Mouse (Mus musculus) frontal cortex, postnatal 14 days (tissue): Measurements from ENCODE around the gene Ints3.

Experiments used
- DNase-seq, 2 experiments: peaks; one replicate each; pipeline ENCODE4 v3.0.0; 2022; ENCODE audit warnings: low spot score in 2 of 2

The Ints3 gene

GRCm38 (mm10) chr3:90445417-90446200, 12.2 kb upstream of the Ints3 start:
- DNase-seq, result no peak

GRCm38 (mm10) chr3:90443977-90444376, 10.6 kb upstream of the Ints3 start:
- DNase-seq, result no peak

- no peak for DNase-seq
Measured at GRCm38 (mm10) chr3:90440756-90441155, 7.3 kb upstream of the Ints3 start.

- no peak for DNase-seq
Measured at GRCm38 (mm10) chr3:90437131-90437530, 3.7 kb upstream of the Ints3 start.

GRCm38 (mm10) chr3:90434073-90434730, 780 bp upstream of the Ints3 start:
- no peak for DNase-seq

- peak in 1 of 2 experiments; percentile 39 for DNase-seq
Measured at GRCm38 (mm10) chr3:90432811-90433219, 607 bp downstream of the Ints3 start.

- DNase-seq, result no peak
Measured at GRCm38 (mm10) chr3:90432348-90432747, 1.1 kb downstream of the Ints3 start.

- no peak for DNase-seq
Measured at GRCm38 (mm10) chr3:90429576-90429975, 3.8 kb downstream of the Ints3 start.

GRCm38 (mm10) chr3:90428186-90428585, 5.2 kb downstream of the Ints3 start:
- no peak for DNase-seq

GRCm38 (mm10) chr3:90427574-90427973, 5.8 kb downstream of the Ints3 start:
- no peak for DNase-seq

GRCm38 (mm10) chr3:90425499-90425898, 7.9 kb downstream of the Ints3 start:
- no peak for DNase-seq

GRCm38 (mm10) chr3:90423549-90423948, 9.9 kb downstream of the Ints3 start:
- no peak for DNase-seq

GRCm38 (mm10) chr3:90420696-90421095, 12.7 kb downstream of the Ints3 start:
- DNase-seq, result no peak

GRCm38 (mm10) chr3:90413011-90413396, 20.4 kb downstream of the Ints3 start:
- DNase-seq, result no peak

GRCm38 (mm10) chr3:90412312-90413010, 21.0 kb downstream of the Ints3 start:
- DNase-seq, result peak in 1 of 2 experiments; percentile 57

- DNase-seq, result no peak
Measured at GRCm38 (mm10) chr3:90408721-90409120, 24.7 kb downstream of the Ints3 start.

- no peak for DNase-seq
Measured at GRCm38 (mm10) chr3:90406414-90406813, 27.0 kb downstream of the Ints3 start.

GRCm38 (mm10) chr3:90404609-90405008, 28.8 kb downstream of the Ints3 start:
- no peak for DNase-seq

GRCm38 (mm10) chr3:90404121-90404520, 29.3 kb downstream of the Ints3 start:
- no peak for DNase-seq

- DNase-seq, result no peak
Measured at GRCm38 (mm10) chr3:90400993-90401392, 32.4 kb downstream of the Ints3 start.

GRCm38 (mm10) chr3:90395629-90396028, 37.8 kb downstream of the Ints3 start:
- no peak for DNase-seq

- DNase-seq, result no peak
Measured at GRCm38 (mm10) chr3:90392661-90393060, 40.8 kb downstream of the Ints3 start.

GRCm38 (mm10) chr3:90391941-90392340, 41.5 kb downstream of the Ints3 start:
- no peak for DNase-seq
